Mouse (Mus musculus): ENCODE measurements around the gene Fam173a. TPM values are rescaled to one million over a fixed set of nuclear protein-coding genes. Genes with fewer than 3 reads are reported as not detected.

The Fam173a gene
- total RNA-seq (2023) = 10 to 100 TPM; 32.0 to 35.0 TPM

DNA sequence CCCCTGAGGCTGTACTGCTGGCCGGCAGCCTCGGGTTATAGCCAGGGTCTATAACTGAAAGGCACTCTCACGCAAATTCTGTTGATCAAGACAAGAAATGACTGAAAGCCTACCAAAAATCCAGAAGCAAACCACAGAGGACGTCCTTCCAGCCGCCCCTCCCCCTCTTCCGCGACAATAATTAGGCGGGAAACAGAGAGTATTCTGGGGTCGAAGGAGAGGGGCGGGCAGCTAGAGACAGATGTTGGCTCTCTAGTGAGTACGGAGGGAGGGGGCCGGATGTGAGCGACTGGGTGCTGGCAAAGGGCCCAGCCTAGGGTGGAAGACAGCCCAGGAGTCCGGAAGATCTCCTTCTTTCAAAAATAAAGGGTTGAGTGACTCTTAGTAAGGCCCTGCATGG is at the start of gene Fam173a:
TSS of gene Fam173a (minus strand) at position 287 of the 400 bp plus-strand sequence.

DNA sequence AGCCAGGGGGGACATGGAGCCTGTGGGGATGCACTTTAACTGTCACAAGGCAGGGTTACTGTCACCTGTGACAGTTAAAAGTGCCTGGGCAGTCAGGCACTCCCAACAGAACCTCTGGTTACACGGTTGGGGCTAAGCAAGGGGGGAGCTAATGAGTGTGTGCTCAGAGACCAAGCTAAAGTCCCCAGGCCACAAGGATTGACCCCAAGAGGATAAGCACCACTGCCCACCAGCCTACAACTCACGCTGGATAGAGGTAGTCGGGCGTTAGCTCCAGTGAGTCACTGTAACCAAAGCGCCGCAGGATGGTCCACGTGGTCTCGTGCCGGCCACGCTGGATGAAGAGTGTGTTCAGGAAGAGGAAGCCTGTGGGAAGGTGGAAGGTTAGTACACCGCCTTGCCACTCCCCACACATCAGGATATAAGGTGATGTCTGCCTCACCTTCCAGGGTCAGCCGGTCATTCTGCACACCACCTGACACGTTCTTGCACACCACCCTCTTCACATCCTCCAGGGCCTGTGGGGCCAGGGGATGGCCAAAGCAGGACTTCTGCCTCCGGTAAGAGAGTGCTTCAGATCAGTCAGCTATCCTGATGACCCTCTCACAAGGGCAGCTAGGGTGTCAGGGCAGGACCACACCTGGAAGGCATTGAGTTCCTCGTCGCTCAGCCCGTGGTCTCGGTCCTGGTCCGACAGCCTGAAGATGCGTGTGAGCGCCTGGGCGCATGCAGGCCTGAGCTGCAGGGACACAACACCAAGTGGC is 48.6 kb upstream of the Fam173a start, which contains the start of gene Gm20683:
TSS of gene Gm20683 (minus strand) at position 647 of the 764 bp plus-strand sequence.

DNA sequence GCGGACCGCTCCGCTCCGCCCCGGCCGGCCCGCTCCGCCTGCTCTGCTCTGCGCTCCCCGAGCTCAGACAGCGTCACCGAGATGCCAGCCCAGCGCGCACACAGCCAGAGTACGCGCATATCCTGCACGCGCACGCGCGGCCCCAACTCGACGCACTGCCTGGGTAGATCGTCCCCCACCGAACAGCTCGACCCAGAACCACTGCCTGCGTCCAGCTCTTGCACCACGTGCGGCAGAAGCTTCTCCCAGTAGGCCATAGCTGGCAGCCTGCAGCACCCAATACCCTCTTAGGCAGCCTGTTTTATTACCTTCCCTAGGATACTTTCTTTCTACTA is 44.3 kb upstream of the Fam173a start, which contains the start of gene Rhbdl1:
TSS of gene Rhbdl1 (minus strand) at position 220 of the 335 bp plus-strand sequence.

DNA sequence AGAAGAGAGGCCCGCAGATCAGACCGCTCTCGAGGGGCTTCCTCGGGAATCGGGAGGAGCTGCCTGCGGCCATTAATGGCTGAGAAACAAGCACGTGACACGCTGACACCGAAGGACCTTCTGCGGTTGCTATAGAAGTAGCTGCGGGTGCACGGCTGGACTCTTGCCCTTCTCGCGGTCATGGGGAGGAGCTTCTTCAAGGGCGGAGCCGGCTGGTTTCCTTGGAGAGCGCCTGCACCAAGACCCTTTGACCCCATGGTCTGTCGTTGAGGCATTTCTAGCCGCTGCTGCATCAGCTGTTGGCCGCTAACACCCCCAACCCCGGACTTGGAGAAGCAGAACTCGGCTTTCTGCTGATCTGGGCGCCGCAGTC is 40.6 kb upstream of the Fam173a start, which contains the start of gene Stub1:
TSS of gene Stub1 (minus strand) at position 114 of the 373 bp plus-strand sequence.

DNA sequence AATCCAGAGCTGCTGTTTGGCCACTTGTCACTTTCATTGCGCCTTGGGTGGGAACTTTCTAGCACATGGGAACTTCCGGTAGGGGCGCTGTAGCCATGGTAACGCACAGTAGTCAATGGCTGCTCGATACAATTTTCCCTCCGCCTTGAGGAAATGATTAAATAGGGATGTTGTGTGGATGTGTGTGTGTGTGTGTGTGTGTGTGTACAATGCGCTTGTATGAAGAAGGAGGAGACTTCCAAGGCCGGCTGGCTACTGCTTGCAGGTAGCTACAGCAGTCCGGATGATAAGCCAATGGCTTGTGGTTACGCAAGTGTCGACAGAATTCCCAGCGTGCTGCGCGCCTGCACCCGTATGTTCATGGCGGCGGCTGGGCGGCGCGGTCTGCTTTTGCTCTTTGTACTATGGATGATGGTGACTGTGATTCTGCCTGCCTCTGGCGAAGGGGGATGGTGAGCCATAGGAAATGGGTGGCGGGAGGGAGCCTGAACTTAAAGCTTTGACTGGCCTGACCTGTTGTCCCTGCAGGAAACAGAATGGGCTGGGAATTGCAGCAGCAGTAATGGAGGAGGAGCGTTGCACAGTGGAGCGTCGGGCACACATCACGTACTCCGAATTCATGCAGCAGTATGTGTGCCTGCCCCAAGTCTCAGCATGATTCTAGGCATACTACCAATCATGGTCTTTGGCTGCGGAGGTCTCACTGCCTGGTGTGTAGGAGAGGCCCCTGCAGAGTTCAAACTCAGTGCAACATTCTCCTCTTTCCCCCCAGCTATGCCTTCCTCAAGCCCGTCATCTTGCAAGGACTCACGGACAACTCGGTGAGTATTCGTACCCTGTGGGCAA is 36.2 kb upstream of the Fam173a start, which contains the start of gene Jmjd8:
TSS of gene Jmjd8 (plus strand) at position 156 of the 846 bp plus-strand sequence.

DNA sequence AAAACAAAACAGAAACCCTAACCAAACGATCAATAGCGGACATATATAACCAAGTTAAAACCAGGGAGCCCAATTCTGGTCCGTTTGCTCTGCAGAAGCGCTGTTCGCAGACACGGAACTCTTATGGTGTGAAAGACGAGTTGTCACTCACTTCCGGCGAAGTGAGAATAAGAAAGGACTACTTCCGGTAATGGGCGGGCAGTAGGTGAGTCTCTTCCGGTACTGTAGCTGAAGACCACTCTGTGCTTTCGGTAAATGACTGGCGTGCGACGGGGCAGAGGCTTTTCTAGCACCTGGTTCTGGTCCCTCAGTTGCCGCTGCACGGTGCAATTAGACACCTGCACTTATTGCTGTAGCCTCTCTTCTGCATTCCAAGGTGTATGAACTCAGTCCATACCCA is 30.8 kb upstream of the Fam173a start, which contains the start of gene Wdr24:
TSS of gene Wdr24 (plus strand) at position 176 of the 400 bp plus-strand sequence.

DNA sequence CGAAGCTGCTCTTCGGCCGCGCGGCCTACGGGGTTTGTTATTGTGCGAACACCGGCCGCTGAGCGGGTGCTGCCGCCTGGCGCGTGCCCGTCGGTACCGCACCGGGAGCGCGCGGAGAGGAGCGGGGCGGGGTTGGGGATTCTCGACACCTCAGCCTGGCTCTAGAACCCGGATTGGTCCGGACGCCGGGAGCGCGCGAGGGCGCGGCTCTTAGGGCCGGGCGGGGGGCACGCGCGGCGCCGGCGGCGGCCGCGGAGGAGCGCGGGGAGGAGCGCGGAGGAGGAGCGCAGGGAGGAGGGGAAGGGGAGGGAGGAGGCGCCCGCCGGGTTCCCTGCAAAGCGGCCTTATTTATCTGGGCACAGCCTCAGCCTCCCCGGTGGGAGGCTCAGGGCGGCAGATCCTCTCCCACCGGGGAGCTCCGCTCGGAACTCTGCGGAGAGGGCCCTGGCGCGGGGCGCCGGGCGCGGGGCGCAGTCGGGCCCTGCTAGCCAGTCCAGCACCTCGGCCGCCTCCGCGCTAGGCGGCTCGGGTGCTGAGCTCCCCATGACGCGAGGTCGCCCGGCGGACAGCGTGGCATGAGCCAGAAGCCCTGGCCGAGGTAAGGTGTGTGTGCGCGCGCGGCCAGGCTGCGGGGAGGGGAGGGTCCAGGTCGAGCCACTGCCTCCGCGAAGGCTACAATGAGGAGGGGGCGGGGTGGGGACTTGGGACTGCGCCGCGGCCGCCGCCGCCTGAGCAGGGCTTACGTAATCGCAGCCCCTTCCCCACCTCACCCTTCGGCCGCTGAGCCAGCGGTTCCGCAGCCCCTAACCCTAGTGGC is 16.3 kb upstream of the Fam173a start, which contains the start of gene Fbxl16:
TSS of gene Fbxl16 (plus strand) at position 297 of the 817 bp plus-strand sequence.

DNA sequence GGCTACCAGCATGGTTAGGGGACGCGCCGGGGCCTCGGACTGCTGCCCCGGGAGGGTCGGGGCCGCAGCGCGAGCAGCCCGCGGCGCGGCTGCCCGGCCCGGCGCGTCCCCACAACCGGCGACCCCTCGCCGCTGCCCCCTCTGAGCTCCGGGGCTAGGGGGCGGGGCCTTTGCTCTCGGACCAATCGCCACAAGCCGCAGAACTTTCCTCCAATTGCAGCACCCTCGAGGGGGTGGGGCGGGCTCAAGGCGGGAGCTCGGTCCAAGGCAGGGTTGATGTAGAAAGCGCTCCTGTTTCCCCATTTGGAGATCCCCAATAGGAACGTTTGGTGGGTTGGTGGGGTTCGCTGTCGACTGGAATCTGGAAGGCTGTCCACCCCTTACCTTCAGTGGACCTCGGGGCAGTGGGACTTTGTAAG is 4.3 kb upstream of the Fam173a start, which contains the start of gene Metrn:
TSS of gene Metrn (minus strand) at position 186 of the 419 bp plus-strand sequence.

DNA sequence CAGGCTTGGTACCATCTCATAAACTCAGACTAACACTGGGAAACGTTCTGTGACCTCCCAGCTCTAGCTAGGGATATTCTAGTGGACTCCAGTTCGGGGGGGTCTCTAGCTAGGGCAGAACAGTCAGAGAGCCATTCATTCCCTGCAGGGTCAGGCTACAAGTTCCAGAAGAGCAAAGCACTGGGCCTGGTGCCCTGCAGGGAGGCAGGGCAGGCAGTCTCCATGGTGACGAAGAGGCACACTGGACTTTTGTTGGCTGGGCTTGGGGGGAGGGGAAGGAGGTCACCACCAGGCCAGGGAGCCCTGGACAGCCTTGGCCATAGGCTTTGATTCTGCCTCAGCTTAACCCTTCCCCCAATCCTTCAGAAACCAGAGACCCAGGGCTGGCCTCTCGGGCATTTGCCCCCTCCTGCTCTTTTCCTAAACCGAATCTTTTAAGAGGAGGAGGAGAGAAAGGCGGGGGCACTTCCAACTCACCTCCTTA is 3.0 kb upstream of the Fam173a start, which contains the start of gene AC134908.4:
TSS of gene AC134908.4 (minus strand) at position 51 of the 484 bp plus-strand sequence.

DNA sequence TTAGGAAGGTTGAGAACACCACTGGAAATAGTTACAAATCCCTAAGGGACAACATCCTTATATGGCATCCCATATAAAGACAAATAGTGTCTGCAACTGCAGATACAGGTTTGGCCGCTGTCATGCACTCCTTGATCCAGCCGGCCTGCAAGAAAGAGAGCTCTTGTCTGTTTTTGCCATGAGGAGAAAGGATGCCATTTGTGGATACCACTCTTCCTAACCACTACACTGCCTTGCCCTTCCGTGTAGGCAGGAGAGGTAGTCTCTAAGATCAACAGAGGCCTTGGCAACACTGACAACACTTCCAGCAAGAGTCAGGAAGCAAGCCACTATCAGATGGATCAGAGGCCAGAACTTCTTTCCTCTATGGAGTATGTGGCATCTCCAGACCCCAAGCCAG is 6.4 kb downstream of the Fam173a start, which contains the start of gene Ccdc78:
TSS of gene Ccdc78 (plus strand) at position 301 of the 400 bp plus-strand sequence.

DNA sequence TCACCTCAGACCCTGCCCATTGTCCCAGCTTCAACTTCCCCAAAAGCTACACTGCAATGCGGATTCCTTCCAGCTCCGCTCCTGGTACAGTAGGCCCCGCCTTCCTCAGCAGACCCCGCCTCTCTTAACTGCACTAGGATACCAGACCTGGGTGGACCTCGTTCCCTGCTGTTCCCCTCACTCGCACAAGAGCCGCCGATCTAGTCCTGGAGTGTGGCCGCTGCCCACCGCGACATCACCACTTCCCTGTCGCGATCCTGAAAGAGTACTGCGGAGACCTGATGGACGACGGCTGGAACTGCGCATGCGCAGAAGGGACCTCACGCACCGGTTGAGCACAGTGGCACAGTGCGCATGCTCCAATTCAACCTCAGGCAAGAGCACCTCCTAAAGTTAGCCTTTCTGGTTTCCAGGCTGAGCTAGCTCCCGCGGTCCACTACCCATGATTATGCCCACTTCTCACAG is 7.4 kb downstream of the Fam173a start, which contains the start of gene Haghl:
TSS of gene Haghl (minus strand) at position 393 of the 465 bp plus-strand sequence.

DNA sequence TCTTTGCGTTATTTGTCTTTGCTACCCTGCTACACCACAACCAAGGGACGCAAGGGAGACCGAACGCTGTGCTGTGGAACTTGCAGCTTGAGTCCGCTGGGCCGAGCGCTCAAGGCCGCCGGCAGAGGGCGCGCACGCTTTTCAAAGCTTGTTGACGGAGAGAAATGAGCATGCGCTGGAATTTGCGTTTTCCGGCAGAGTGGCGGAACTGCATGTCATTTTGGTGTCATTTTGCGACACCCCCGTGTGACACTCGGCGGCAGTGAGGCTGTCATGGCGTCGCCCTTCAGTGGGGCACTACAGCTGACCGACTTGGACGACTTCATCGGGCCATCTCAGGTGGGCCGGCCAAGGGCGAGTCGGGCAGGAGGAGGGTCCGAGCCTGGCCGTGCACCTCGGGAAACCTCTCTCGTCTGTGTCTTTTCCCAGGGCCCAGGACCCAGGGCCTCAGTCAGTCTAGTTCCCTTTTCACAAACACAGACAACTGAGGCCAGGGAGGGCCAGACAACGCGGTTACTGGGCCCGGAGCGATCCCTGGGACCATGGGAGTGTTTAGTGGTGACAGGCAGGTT is 19.1 kb downstream of the Fam173a start, which contains the start of gene Narfl:
TSS of gene Narfl (plus strand) at position 228 of the 572 bp plus-strand sequence.

DNA sequence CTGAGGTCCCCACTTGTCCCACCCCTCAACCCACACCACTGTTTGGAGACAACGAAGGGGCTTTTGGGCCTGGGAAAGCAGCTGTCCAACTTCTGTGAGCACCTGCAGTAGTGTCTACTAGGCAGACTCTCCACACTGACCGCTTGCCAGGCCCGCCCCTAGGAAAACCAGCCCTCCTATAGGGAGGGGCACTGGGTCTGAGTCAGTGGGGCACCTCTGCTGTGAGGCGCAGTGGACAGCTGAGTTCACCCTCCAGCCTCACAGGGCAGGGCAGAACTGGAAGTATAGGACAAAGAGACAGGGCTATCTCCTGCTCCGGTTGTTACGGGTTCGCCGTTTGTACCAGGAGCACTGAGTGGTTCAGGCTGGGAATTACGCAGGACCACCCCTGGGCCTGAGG is 38.5 kb downstream of the Fam173a start, which contains the start of gene Msln:
TSS of gene Msln (minus strand) at position 138 of the 400 bp plus-strand sequence.

Other genes with a start within 250 kb of the Fam173a start
- not detected for gene Sox8, start 222.2 kb downstream of the Fam173a start, total RNA-seq (2023)
- gene Lmf1, start 213.8 kb downstream of the Fam173a start, total RNA-seq (2023) = 10 to 100 TPM; 11.9 to 15.9 TPM
- gene Gng13, start 75.7 kb downstream of the Fam173a start, total RNA-seq (2023) = not detected
- gene Chtf18, start 65.5 kb downstream of the Fam173a start, total RNA-seq (2023) = 10 to 100 TPM; 17.5 to 23.6 TPM
- gene Rpusd1, start 65.2 kb downstream of the Fam173a start, total RNA-seq (2023) = 1 to 10 TPM; 6.1 to 6.7 TPM
- gene Mslnl, start 56.9 kb downstream of the Fam173a start, total RNA-seq (2023) = under 1 TPM in 1 of 2 experiments, not detected in 1; 0.13 TPM
- gene Msln, start 38.5 kb downstream of the Fam173a start, total RNA-seq (2023) = not detected
- 10 to 100 TPM; 25.5 to 25.9 TPM for gene Narfl, start 19.1 kb downstream of the Fam173a start, total RNA-seq (2023)
- gene Haghl, start 7.2 kb downstream of the Fam173a start, total RNA-seq (2023) = 10 to 100 TPM; 13.5 to 17.7 TPM
- not detected for gene Ccdc78, start 6.3 kb downstream of the Fam173a start, total RNA-seq (2023)
- gene AC134908.4, start 2.8 kb upstream of the Fam173a start, total RNA-seq (2023) = not detected
- gene Metrn, start 4.2 kb upstream of the Fam173a start, total RNA-seq (2023) = 10 to 100 TPM; 14.4 to 17.6 TPM
- gene Fbxl16, start 16.2 kb upstream of the Fam173a start, total RNA-seq (2023) = not detected
- 10 to 100 TPM; 12.5 to 13.4 TPM for gene Wdr24, start 30.7 kb upstream of the Fam173a start, total RNA-seq (2023)
- gene Jmjd8, start 36.0 kb upstream of the Fam173a start, total RNA-seq (2023) = 10 to 100 TPM; 10.6 to 14.6 TPM
- gene Stub1, start 40.5 kb upstream of the Fam173a start, total RNA-seq (2023) = 10 to 100 TPM; 43.4 to 51.8 TPM
- gene Rhbdl1, start 44.4 kb upstream of the Fam173a start, total RNA-seq (2023) = 1 to 10 TPM; 1.2 to 2.7 TPM
- 1 to 10 TPM; 1.3 to 1.8 TPM for gene Gm20683, start 48.9 kb upstream of the Fam173a start, total RNA-seq (2023)
- gene Rhot2, start 52.0 kb upstream of the Fam173a start, total RNA-seq (2023) = 10 to 100 TPM; 26.9 to 30.9 TPM
- 10 to 100 TPM; 20.0 to 21.9 TPM for gene Wdr90, start 68.6 kb upstream of the Fam173a start, total RNA-seq (2023)
- gene Mcrip2, start 75.9 kb upstream of the Fam173a start, total RNA-seq (2023) = 1 to 10 TPM; 3.5 to 4.6 TPM
- gene Mettl26, start 82.2 kb upstream of the Fam173a start, total RNA-seq (2023) = 10 to 100 TPM; 10.1 to 10.6 TPM
- 1 to 10 TPM; 3.2 to 4.9 TPM for gene Wfikkn1, start 88.0 kb upstream of the Fam173a start, total RNA-seq (2023)
- 10 to 100 TPM; 16.9 to 19.1 TPM for gene Rab40c, start 126.8 kb upstream of the Fam173a start, total RNA-seq (2023)
- 10 to 100 TPM; 45.9 to 71.2 TPM for gene Pigq, start 152.0 kb upstream of the Fam173a start, total RNA-seq (2023)
- gene Nhlrc4, start 152.1 kb upstream of the Fam173a start, total RNA-seq (2023) = under 1 TPM in 1 of 2 experiments, not detected in 1; 0.22 TPM
- not detected for gene A930017K11Rik, start 159.7 kb upstream of the Fam173a start, total RNA-seq (2023)
- gene Capn15, start 192.9 kb upstream of the Fam173a start, total RNA-seq (2023) = 10 to 100 TPM; 13.5 to 19.1 TPM